Mouse (Mus musculus) forebrain, embryonic 15.5 days (tissue): Measurements from ENCODE around the gene Babam1. TPM values are rescaled to one million over a fixed set of nuclear protein-coding genes. Genes with fewer than 3 reads are reported as not detected.

Source experiments
- ATAC-seq: fragments of 200-750 bp; cut with Nextera tagmentation; replicated peaks from 2 replicates; pipeline ENCODE4 v1.8.0; 2017; ENCODE audit warnings: mild to moderate bottlenecking, moderate TSS enrichment, moderate library complexity
- H3K27ac ChIP-seq: fragments of 300-500 bp; sonication (generic); replicated peaks from 2 replicates; pipeline ENCODE4 v1.5.1; 2015; ENCODE audit warnings: mild to moderate bottlenecking, inconsistent platforms
- H3K27me3 ChIP-seq: fragments of 300-500 bp; sonication (generic); 2 replicates; pipeline ENCODE4 v1.6.1; 2015; ENCODE audit warnings: inconsistent platforms
- H3K36me3 ChIP-seq: fragments of 300-500 bp; sonication (generic); 2 replicates; pipeline ENCODE4 v1.6.1; 2015; ENCODE audit warnings: mild to moderate bottlenecking, inconsistent platforms
- H3K4me1 ChIP-seq: fragments of 300-500 bp; sonication (generic); 2 replicates; pipeline ENCODE4 v1.6.1; 2015; ENCODE audit warnings: inconsistent platforms
- H3K4me2 ChIP-seq: fragments of 300-500 bp; sonication (generic); replicated peaks from 2 replicates; pipeline ENCODE4 v1.6.1; 2015; ENCODE audit warnings: mild to moderate bottlenecking, inconsistent platforms
- H3K4me3 ChIP-seq: fragments of 300-500 bp; sonication (generic); 2 replicates; pipeline ENCODE4 v1.5.1; 2015; ENCODE audit warnings: mild to moderate bottlenecking, inconsistent platforms
- H3K9ac ChIP-seq: fragments of 300-500 bp; sonication (generic); replicated peaks from 2 replicates; pipeline ENCODE4 v1.6.1; 2015; ENCODE audit warnings: mild to moderate bottlenecking, inconsistent platforms
- H3K9me3 ChIP-seq: fragments of 300-500 bp; sonication (generic); 2 replicates; pipeline ENCODE4 v1.6.1; 2016; ENCODE audit warnings: inconsistent platforms
- WGBS: fragments of 180-500 bp; shearing (Covaris S2); methylation state at CpG from one replicate; pipeline ENCODE4 v1.1.7; 2015; ENCODE audit warnings: mixed read lengths; 5-methylcytosine and 5-hydroxymethylcytosine counted together
- polyA plus RNA-seq: library from polyadenylated mRNA; unstranded; fragments of >200 nt; fragmentation: Nextera tagmentation; extraction: Ambion mirVana; gene quantifications from 2 replicates; pipeline ENCODE4 v1.2.1, GENCODE M21; 2015

Babam1 gene
- polyA plus RNA-seq, 1 experiment from 2014 or later, result 102 TPM

DNA sequence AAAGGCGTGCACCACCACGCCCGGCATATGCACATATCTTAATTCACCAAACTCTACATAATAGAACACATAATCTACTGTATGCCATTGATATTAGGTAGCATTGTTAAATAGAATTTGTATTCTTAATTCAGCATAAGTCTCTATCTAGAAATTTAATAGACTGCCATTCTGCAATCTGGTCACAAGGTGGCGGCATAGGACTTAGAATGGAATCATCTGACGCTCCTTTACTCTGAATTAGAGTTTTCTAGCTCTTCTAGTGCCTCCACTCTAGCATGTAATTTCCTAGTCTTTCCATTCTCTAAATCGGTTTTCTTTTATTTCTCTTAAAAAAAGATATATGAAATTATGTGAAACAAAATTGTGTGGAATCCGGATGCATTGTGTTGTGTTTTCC, 44.7 kb downstream of the Babam1 start:
- H3K27ac ChIP-seq, result no peak overlapping the region
- no peak for ATAC-seq
- H3K4me1 ChIP-seq, result no peaks in the 10 kb centered on the region
- no peak overlapping the region for H3K4me2 ChIP-seq
- H3K4me3 ChIP-seq, result no peak overlapping the region
- H3K9ac ChIP-seq, result no peak overlapping the region
- no peaks in the 10 kb centered on the region for H3K36me3 ChIP-seq
- no peaks in the 10 kb centered on the region for H3K9me3 ChIP-seq
- H3K27me3 ChIP-seq, result peaks cover 7% of the 10 kb centered on the region; the same call in 1 of the 2 replicates
- under 1% methylated on average over 7 of the region's 7 CpGs for WGBS

DNA sequence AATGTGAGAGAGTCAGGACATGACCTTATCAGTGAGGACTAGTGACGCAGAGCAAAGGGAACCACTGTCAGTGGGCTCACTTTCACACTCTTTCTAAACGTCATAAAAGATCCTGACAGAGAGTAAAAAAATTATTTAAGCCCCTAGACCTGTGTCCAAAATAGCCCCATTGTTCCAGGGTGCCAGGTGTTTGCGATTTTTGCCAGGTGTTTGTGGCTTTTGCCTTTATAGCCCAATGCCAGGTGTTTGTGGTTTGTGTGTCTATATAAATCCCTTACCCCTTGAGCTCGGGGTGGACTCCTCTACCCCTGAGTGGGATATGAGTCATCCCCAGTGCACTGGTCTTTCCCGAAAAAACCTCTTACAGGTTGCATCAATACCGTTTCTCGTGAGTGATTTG, 48.4 kb downstream of the Babam1 start:
- H3K9ac ChIP-seq, result no peak overlapping the region
- no peak overlapping the region for H3K27ac ChIP-seq
- H3K4me1 ChIP-seq, result no peaks in the 10 kb centered on the region
- H3K9me3 ChIP-seq, result no peaks in the 10 kb centered on the region
- no peak overlapping the region for H3K4me2 ChIP-seq
- H3K27me3 ChIP-seq, result peaks cover 7% of the 10 kb centered on the region; the same call in 1 of the 2 replicates
- WGBS, result 83% methylated on average over 7 of the region's 7 CpGs
- no peak for ATAC-seq
- no peaks in the 10 kb centered on the region for H3K36me3 ChIP-seq
- no peak overlapping the region for H3K4me3 ChIP-seq

- ATAC-seq, result no peak
- 64% methylated on average over 4 of the region's 4 CpGs for WGBS
Measured at GRCm38 (mm10) chr8:71451337-71451736, 54.7 kb downstream of the Babam1 start.

GRCm38 (mm10) chr8:71451777-71452176, 55.1 kb downstream of the Babam1 start:
- Histone ChIP-seq H3K27me3 (no peaks in the 10 kb centered on the region), H3K36me3 (0 out of 2 replicates have a peak, but pooled peaks cover 1% of the 10 kb centered on the region), H3K4me1 (no peaks in the 10 kb centered on the region), H3K9ac (no peak overlapping the region), H3K4me2 (no peak overlapping the region), H3K4me3 (no peak overlapping the region), H3K9me3 (no peaks in the 10 kb centered on the region), H3K27ac (no peak overlapping the region)
- WGBS, result 53% methylated on average over 11 of the region's 11 CpGs
- no peak for ATAC-seq

More at GRCm38 (mm10) chr8:71451337-71451736, 54.7 kb downstream of the Babam1 start:
- Histone ChIP-seq H3K9me3 (no peaks in the 10 kb centered on the region), H3K27me3 (no peaks in the 10 kb centered on the region), H3K4me1 (no peaks in the 10 kb centered on the region), H3K9ac (no peak overlapping the region), H3K4me2 (no peak overlapping the region), H3K27ac (no peak overlapping the region), H3K4me3 (no peak overlapping the region), H3K36me3 (no peaks in the 10 kb centered on the region)

DNA sequence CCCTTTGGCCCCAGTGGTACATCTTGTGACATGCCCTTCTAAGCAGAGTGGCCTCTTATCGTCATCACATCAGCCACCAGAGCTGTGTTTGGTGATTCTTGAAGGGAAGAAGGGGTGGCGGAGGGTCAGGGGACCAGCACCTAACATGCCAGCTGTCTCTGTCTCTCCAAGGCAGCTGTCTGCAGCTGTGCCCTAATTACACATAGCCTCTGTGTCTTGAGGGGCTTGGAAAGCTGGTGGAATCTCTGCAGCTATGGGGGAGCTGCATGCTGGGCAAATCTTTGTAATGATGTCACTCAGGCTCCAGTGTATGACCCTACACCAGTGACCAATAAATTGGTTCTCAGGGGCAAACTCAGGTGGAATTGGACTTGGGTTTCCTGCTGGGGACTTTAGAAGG, 56.0 kb downstream of the Babam1 start:
- H3K27me3 ChIP-seq, result no peaks in the 10 kb centered on the region
- H3K4me2 ChIP-seq, result no peak overlapping the region
- no peak for ATAC-seq
- WGBS, result 84% methylated on average over 2 of the region's 2 CpGs
- no peak overlapping the region for H3K4me3 ChIP-seq
- no peaks in the 10 kb centered on the region for H3K4me1 ChIP-seq
- H3K9me3 ChIP-seq, result no peaks in the 10 kb centered on the region
- no peak overlapping the region for H3K27ac ChIP-seq
- 0 out of 2 replicates have a peak, but pooled peaks cover 2% of the 10 kb centered on the region for H3K36me3 ChIP-seq
- H3K9ac ChIP-seq, result no peak overlapping the region

Other genes starting within 250 kb of the Babam1 start
- 20.0 and 21.6 TPM in 2 replicates for gene Myo9b, start 124.1 kb upstream of the Babam1 start, polyA plus RNA-seq
- gene Haus8, start 123.9 kb upstream of the Babam1 start, polyA plus RNA-seq, result 53.5 and 56.3 TPM in 2 replicates
- gene Use1, start 30.0 kb upstream of the Babam1 start, polyA plus RNA-seq, result 98.4 and 102 TPM in 2 replicates
- 7.3 and 8.0 TPM in 2 replicates for gene Ocel1, start 25.6 kb upstream of the Babam1 start, polyA plus RNA-seq
- 15.5 and 16.6 TPM in 2 replicates for gene Nr2f6, start 14.9 kb upstream of the Babam1 start, polyA plus RNA-seq
- gene Ushbp1, start 1.1 kb upstream of the Babam1 start, polyA plus RNA-seq, result 5.5 and 6.0 TPM in 2 replicates
- 17.2 and 18.3 TPM in 2 replicates for gene Ankle1, start 9.1 kb downstream of the Babam1 start, polyA plus RNA-seq
- gene Abhd8, start 66.8 kb downstream of the Babam1 start, polyA plus RNA-seq, result 139 and 140 TPM in 2 replicates
- gene Mrpl34, start 68.1 kb downstream of the Babam1 start, polyA plus RNA-seq, result 189 and 199 TPM in 2 replicates
- 222 and 240 TPM in 2 replicates for gene Dda1, start 72.3 kb downstream of the Babam1 start, polyA plus RNA-seq
- 9.4 and 9.8 TPM in 2 replicates for gene Ano8, start 89.1 kb downstream of the Babam1 start, polyA plus RNA-seq
- gene Gtpbp3, start 91.2 kb downstream of the Babam1 start, polyA plus RNA-seq, result 12.2 and 13.7 TPM in 2 replicates
- gene Plvap, start 114.9 kb downstream of the Babam1 start, polyA plus RNA-seq, result 5.4 and 6.0 TPM in 2 replicates
- 0.11 TPM in 1 of 2 replicates, not detected in the other for gene Ccdc194, start 128.8 kb downstream of the Babam1 start, polyA plus RNA-seq
- gene Bst2, start 140.6 kb downstream of the Babam1 start, polyA plus RNA-seq, result 8.5 and 8.8 TPM in 2 replicates
- 56.9 and 61.7 TPM in 2 replicates for gene Mvb12a, start 146.1 kb downstream of the Babam1 start, polyA plus RNA-seq
- gene Tmem221, start 162.0 kb downstream of the Babam1 start, polyA plus RNA-seq, result 0.11 and 0.20 TPM in 2 replicates
- gene Nxnl1, start 169.7 kb downstream of the Babam1 start, polyA plus RNA-seq, result not detected in 2 replicates
- gene Slc27a1, start 172.0 kb downstream of the Babam1 start, polyA plus RNA-seq, result 68.5 and 71.8 TPM in 2 replicates
- 191 TPM in 2 replicates for gene Pgls, start 195.3 kb downstream of the Babam1 start, polyA plus RNA-seq
- 4.9 and 5.5 TPM in 2 replicates for gene Fam129c, start 200.8 kb downstream of the Babam1 start, polyA plus RNA-seq
- gene Colgalt1, start 214.1 kb downstream of the Babam1 start, polyA plus RNA-seq, result 54.3 and 56.2 TPM in 2 replicates